Mouse (Mus musculus) c-Kit-positive CD71-positive TER-119-negative erythroid progenitor cells, embryonic 14.5 days (primary cell): Measurements from ENCODE around the gene Ccdc91.

Experiments
- DNase-seq: peaks from one replicate; pipeline ENCODE4 v3.0.0-alpha.2; 2013; ENCODE audit warnings: low read depth

Ccdc91 gene

GRCm38 (mm10) chr6:147475727-147476613 is at the start of gene Ccdc91:
Gene Ccdc91 (plus strand): TSS chr6:147475828.
- DNase-seq: peak; percentile 82

- no peak for DNase-seq
These were observed 48.6 kb upstream of the Ccdc91 start for GRCm38 (mm10) chr6:147426927-147427487.

- DNase-seq: no peak
These were observed 19.9 kb upstream of the Ccdc91 start for GRCm38 (mm10) chr6:147455775-147456174.

- DNase-seq: no peak
These were observed 16.9 kb upstream of the Ccdc91 start for GRCm38 (mm10) chr6:147458637-147459301.

- DNase-seq: no peak
These were observed 5.6 kb upstream of the Ccdc91 start for GRCm38 (mm10) chr6:147470016-147470415.

- no peak for DNase-seq
These were observed 5.5 kb downstream of the Ccdc91 start for GRCm38 (mm10) chr6:147481141-147481540.

- no peak for DNase-seq
These were observed 14.5 kb downstream of the Ccdc91 start for GRCm38 (mm10) chr6:147490120-147490519.

GRCm38 (mm10) chr6:147492551-147492950 is 16.9 kb downstream of the Ccdc91 start:
- no peak for DNase-seq

DNA sequence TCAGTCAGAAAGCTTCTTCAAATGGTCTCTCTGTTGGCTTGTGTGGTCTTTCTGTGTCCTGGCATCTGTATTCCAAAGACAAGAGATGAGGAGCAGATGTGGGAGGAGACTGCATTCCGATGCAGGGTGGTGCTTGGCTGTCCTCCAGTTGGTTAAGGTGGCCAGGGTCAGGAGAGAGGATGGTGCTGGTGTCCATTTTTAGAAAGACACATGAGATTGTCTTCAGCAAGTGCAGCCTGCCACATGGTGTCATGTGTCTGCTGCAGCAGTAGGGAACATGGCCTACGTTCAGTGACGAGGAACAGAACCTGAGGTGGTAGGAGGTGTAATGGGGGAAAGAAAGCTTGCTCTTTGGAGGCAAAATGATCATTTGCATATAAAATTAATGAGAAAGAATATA is 25.8 kb downstream of the Ccdc91 start:
- DNase-seq: no peak

GRCm38 (mm10) chr6:147506074-147506473 is 30.4 kb downstream of the Ccdc91 start:
- no peak for DNase-seq

DNA sequence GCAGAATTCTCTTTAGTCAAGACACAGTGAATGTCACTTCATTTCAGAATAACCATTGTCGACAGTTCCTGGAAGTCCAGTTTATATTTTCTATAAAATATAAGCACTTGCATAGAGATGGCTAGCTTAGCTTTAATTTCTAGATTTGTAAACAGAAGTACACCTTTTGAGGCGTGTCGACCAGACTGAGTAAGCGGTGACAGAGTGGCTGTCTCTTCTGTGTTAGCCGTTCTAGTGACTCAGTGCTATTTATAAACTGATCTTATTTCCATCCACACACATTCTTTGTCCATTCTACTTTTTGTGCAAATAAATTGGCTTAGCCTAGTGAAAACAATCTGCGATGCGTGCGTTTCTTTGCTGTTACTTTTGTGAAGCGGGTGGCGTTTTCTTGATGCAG is 30.9 kb downstream of the Ccdc91 start:
- no peak for DNase-seq

- no peak for DNase-seq
These were observed 31.6 kb downstream of the Ccdc91 start for GRCm38 (mm10) chr6:147507186-147507585.

DNA sequence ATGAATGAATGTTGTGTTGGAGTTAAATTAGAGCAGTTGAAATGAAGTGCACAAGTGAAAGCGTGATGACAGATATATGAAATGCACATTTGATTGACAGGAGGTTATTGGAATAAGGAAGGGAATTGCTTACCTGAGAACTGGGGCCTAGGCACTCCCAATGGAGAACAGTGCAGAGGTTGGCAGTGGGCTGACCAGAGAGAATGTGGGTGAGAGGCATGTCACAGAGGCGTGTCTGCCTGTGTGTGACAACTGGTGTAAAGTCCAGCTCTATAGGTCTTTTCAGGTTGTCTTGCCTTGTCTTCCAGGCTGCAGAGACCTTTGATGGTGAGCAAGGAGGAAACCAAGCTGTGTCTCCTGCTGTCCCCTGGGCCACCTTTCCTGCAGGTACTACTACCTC is 34.9 kb downstream of the Ccdc91 start:
- DNase-seq: no peak

GRCm38 (mm10) chr6:147517909-147518308 is 42.3 kb downstream of the Ccdc91 start:
- no peak for DNase-seq

DNA sequence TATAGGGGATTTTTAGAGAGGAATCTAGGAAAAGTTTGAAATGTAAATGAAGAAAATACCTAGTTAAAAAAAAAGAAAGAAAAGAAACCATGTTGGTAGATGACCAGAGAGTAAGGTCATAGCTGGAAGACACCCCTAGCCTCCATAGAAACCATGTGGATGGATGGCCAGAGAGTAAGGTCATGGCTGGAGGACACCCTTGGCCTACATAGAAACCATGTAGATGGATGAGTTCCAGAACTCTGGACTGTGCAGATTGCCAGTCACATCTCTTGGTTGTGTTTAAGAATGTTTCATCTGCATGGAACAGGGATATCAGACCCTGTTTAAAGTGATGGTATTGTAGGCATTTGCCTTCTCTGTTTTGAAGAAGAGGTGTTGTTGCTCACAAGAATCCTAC is 49.6 kb downstream of the Ccdc91 start:
- DNase-seq: no peak

- DNase-seq: no peak
These were observed 59.3 kb downstream of the Ccdc91 start for GRCm38 (mm10) chr6:147534971-147535370.

DNA sequence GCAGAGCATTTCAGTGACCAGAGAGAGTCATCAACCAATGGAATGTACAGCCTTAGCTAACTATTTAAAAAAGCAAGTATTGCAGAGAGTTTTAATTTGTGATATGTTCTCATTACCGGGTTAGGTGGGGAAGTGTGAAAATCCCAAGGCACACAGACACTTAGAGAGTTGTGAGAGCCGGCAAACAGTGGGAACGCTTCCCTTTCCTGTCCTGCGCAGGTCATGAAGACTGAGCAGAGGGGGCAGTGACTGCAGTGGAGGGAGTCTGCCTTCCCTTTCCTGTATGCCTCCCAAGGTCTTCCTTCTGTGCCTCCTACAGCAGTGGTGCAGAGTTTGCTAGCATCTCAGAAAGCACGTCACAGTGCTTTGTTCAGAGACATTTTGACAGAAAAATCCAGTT is 62.6 kb downstream of the Ccdc91 start:
- no peak for DNase-seq

GRCm38 (mm10) chr6:147539056-147539600 is 63.5 kb downstream of the Ccdc91 start:
- no peak for DNase-seq

DNA sequence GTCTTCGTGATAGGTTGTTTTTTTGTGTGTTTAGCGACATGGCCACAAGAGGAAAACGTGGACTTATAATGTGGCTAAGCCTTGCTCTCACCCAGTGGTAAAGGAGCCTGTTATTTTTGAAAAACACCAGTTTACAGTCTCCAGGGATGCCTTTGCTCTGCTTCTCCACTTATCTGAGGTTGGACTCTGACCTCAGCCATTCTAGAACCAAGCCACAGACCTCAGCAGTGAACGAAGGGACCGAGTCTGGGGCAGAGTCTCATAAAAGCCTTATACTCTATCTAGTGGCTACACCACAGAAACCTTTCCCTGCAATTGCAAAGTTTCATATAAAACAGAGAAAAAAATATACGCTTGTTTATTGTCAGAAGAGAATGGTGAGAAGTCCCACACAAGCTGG is 65.3 kb downstream of the Ccdc91 start:
- no peak for DNase-seq

DNA sequence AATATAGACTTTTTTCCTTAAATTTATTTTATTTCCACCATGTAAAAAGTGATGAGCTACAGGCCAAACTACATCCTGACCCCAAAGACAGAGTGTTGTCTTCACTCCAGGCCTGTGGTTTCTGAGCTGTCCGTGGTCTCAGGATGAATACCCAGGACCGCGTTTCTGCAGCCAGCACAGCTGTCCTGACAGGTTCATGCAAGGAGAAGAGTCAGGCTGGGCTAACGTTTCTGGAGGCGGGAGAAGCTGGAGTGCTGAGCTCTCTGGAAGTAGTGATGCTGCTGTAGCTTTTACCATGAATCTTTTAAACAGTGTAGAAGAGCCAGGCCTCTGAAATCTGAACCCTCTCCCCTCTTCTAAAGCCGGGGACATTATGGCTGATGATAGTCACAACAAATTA is 80.0 kb downstream of the Ccdc91 start:
- DNase-seq: no peak

DNA sequence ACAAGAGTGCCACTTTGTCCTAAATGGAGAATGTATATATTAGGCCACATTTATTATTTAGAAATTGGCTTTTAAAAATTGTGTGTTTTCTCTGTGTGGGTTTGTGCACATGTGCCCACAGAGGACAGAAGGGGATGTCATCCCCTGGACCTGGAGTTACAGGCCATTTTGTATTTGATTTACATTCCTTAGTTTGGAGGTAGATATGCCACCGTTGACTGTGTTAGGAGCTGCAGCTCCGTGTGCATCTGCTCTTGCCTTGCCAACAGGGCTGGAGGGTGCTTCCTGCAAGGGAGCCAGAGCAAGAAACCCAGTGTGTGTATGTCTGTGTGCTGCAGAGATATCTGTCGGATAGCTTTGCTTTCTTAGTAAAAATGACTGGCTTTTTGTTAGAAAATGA is 83.7 kb downstream of the Ccdc91 start:
- DNase-seq: no peak

DNA sequence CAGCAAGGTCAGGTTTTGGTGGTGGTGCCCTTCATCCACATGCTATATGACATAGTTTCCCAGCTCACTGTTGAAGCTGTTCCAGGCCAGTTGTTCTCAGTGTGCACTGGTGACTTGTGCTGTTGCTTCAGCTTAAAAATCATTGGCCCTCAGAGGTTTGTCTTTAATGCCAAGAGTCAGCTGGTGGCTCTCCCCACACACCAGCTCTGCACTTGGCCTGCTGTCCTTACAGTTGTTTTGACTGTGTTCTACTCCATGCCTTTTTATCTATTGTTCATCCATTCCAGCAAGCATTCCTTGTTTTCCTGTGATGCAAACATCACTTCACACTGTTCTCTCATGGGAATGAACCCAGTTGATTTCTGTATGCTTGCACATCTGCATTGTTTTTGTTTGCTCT is 84.8 kb downstream of the Ccdc91 start:
- no peak for DNase-seq

GRCm38 (mm10) chr6:147569246-147569645 is 93.6 kb downstream of the Ccdc91 start:
- no peak for DNase-seq
